Mouse (Mus musculus) bone marrow, adult 2 months (tissue): ENCODE results near the gene Npas3.

Experiments
- CTCF ChIP-seq: fragments of 200-500 bp; IDR thresholded peaks from 2 replicates; pipeline ENCODE4 v1.5.1; 2011; ENCODE audit warnings: low read length, control low read depth; ENCODE audit not compliant: control insufficient read depth, insufficient read depth
- POLR2A ChIP-seq: fragments of 200-500 bp; IDR thresholded peaks from 2 replicates; pipeline ENCODE4 v1.6.1; 2011; ENCODE audit warnings: low read depth, mild to moderate bottlenecking, control low read depth, low read length, borderline replicate concordance; ENCODE audit not compliant: control insufficient read depth

DNA sequence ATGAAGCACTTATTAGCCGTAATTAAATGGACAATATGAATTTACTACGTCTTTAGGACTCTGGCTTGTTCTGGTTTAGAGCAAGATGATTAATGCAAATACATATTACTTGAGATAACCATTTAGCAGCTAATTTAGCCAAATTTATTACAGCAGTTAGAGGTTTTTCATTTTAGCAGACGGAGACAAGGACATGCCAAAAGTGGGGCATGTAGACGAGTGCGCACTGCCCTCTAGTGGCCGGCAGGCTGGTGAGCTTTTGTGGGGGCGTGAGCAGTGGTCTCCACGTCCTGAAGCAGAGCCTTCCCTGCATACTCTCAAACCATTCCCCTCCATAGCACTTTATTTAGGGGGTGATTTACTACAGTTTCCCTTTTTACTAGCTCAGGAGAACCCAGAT, 812.3 kb downstream of the Npas3 start:
- TF ChIP-seq CTCF (peak; percentile 75), POLR2A (no peak)
